Mouse (Mus musculus) heart, postnatal 0 days (tissue): ENCODE data around the gene Wdr60.

Experiments
- CTCF ChIP-seq: IDR thresholded peaks from 2 replicates; pipeline ENCODE4 v1.5.1; 2016; ENCODE audit warnings: antibody characterized with exemption, control low read depth, low read depth
- EP300 ChIP-seq: IDR thresholded peaks from 2 replicates; pipeline ENCODE4 v1.6.1; 2016; ENCODE audit warnings: antibody characterized with exemption, low read depth

GRCm38 (mm10) chr12:116258321-116258720, 4.5 kb downstream of the Wdr60 start:
- no peak for TF ChIP-seq CTCF
- no peak for TF ChIP-seq EP300
